Mouse (Mus musculus) splenic B cell, adult 2 months (primary cell): Measurements from ENCODE around the gene Fndc11.

ENCODE experiments used
- DNase-seq: peaks from one replicate; pipeline ENCODE4 v3.0.0-alpha.2; 2011; ENCODE audit warnings: low read depth, low spot score
- H3K27me3 ChIP-seq: 2 replicates; pipeline ENCODE4 v1.6.1; 2012; ENCODE audit warnings: mild to moderate bottlenecking, low read length, moderate library complexity, mixed read lengths; ENCODE audit not compliant: control insufficient read depth, poor library complexity, insufficient read depth, severe bottlenecking
- H3K36me3 ChIP-seq: 2 replicates; pipeline ENCODE4 v1.6.1; 2012; ENCODE audit warnings: mild to moderate bottlenecking, low read length, moderate library complexity, mixed read lengths; ENCODE audit not compliant: control insufficient read depth, poor library complexity, insufficient read depth, severe bottlenecking

The Fndc11 gene

DNA sequence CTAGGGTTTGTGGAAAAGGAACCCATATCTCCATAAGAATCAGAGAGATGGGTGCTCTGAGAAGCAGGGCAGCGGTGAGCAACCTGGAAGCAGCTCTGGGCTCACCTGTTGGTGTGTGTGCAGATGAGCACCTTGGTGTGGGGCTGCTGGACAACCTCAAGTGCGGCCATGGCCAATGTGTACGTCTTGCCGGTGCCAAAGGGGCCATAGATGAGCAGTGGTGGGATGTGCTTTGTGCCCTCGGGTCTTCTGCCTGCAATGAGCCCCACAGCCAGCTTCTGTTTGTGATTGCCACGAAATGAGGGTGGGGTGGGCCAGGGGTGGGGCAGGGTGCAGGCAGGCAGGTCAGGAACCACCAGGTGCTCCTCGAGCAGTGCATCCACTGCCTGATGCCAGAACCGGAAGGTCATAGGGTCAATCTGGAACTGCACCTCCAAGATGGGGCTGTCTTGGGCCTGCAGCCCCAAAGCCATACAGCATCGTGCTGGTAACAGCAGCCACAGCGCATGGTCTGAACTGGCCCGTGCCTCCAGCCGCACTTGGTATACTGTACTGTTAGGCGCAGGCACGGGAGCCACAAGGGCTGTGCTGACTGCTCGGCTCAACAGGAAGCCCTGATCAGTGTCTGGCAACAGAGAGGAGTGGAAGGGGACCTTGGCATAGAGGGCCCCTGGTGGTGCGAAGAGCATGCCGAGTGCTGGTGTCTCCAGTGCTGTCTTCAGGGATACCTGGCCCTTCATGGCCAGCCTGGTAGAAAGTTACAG lies 17.6 kb downstream of the Fndc11 start:
- H3K27me3 ChIP-seq, result no peaks in the 10 kb centered on the region
- no peak for DNase-seq

DNA sequence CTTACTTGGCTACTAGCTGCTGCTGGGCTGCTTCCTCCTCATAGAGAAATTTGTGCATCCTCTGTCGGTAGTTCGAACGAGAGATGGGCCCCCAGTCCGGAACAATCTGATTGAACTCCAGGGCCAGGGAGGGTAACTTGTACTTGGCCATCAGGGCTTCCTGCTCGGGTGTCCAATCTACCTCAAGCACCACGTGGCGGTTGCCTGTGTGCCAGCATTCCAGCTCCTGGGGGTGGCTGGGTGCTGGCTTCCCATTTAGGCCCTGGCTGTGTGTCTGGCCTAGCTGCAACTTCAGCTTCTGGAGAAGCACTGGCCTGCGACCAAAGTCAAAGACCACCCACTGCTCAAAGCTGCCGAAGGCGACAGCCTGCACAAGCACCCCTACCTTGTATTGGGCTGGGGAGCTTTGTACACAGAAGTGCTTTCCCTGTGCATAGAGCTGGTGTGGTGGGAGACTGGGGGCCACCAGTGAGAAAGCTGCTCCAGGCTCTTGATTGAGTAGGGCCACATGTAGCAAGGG lies 18.3 kb downstream of the Fndc11 start:
- Histone ChIP-seq H3K36me3 (peaks cover 26% of the 10 kb centered on the region), H3K27me3 (no peaks in the 10 kb centered on the region)
- DNase-seq, result no peak

More for the DNA sequence above, 17.6 kb downstream of the Fndc11 start:
- peaks cover 27% of the 10 kb centered on the region for H3K36me3 ChIP-seq

DNA sequence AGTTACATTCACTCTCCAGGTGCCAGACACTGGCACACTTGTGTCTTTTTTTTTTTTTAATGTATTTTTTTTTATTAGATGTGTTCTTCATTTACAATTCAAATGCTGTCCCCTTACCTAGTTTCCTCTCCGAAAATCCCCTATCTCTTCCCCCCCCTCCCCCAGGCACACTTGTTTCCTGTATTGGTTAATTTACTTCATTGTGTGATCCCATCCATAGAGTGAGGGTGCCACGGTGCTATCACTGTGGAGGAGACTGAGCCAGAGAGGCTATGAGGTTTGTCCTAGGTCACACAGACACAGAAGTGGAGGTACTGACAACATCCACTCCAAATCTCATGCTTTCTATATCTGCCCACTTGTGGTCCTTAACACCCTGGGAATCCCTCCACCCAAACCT lies 19.0 kb downstream of the Fndc11 start:
- Histone ChIP-seq H3K27me3 (no peaks in the 10 kb centered on the region), H3K36me3 (peaks cover 25% of the 10 kb centered on the region)
- peak; percentile 65 for DNase-seq

DNA sequence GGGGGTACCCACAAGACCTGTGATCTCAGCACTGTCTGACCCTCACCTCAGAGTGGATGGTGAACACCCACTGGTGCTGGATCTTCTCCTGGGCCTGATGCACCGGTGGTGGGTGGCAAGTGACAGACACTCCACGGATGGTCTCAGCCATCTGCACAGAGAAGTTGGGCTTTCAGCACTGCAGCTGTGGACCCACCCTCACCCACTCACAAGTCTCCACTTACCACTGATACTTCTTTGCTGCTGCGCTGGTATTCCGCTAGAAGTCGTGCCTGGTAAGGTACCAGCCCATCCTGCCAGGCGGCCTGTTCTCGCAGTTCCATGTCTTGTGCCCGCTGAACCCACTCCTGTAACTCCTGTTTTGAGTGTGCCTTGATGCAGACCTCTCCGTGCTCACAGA lies 19.4 kb downstream of the Fndc11 start:
- DNase-seq, result peak; percentile 35
- Histone ChIP-seq H3K36me3 (peaks cover 21% of the 10 kb centered on the region), H3K27me3 (no peaks in the 10 kb centered on the region)

- peaks cover 12% of the 10 kb centered on the region for H3K36me3 ChIP-seq
- no peak for DNase-seq
Measured at GRCm38 (mm10) chr2:181240806-181241440, 21.1 kb downstream of the Fndc11 start.

GRCm38 (mm10) chr2:181241602-181242313 lies 21.9 kb downstream of the Fndc11 start, which contains the start of gene Helz2:
Helz2 (minus strand) TSS chr2:181242027.
- no peaks in the 10 kb centered on the region for H3K27me3 ChIP-seq
- peak; percentile 88 for DNase-seq
- H3K36me3 ChIP-seq, result peaks cover 9% of the 10 kb centered on the region

More at GRCm38 (mm10) chr2:181240806-181241440, 21.1 kb downstream of the Fndc11 start:
- H3K27me3 ChIP-seq, result no peaks in the 10 kb centered on the region

DNA sequence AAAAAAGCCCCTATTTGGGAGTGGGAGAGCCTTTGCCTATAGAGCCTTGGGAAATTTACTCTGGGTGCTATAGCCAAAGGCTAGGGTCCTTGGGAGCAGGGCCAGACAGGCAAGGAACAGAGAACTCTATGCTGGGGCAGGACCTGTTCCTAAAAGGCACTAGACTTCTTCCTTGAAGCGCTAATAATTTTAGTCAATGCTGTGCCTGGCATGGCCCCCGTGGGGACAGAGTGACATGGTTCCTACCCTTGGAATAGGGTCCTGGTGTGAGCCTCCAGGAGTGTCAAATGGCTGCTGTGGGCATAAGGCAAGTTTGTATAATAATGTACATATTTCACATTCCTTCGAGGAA lies 22.5 kb downstream of the Fndc11 start:
- no peak for DNase-seq
- no peaks in the 10 kb centered on the region for H3K27me3 ChIP-seq
- H3K36me3 ChIP-seq, result peaks cover 9% of the 10 kb centered on the region

DNA sequence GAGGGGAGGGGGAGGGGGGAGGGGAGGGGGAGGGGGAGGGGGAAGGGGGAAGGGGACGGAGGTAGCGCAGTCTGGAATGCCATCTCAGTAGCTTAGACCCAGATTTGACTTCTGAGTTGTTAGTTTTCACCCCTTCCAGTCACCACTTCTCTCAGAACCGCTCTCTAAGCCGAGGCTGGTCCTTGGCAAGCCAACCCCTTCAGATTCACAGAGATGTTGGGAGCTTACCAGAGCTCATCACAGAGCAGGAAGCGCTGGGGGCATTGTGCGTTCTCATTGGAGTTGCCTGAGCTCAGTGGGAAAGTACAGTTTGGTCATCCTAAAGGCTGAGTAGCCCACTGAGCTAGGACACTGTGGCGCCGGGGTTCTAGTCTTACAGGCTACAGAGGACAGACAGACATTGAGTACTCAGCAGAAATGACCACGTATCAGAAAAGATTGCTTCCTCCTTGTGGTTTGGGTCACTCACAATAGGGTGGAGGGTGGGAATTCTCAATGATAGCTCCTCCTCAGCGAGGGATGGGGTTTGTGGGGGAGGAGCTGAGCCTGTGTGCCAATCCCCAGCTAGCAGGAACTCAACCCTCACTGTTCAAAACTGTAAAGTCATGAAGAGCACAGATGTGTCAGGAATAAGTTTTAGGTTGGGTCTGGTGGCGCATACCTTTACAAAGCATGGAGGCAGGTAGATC lies 24.0 kb downstream of the Fndc11 start:
- Histone ChIP-seq H3K36me3 (no peaks in the 10 kb centered on the region; the same call in 1 of the 2 replicates), H3K27me3 (no peaks in the 10 kb centered on the region)
- peak; percentile 52 for DNase-seq

- H3K36me3 ChIP-seq, result no peaks in the 10 kb centered on the region; the same call in none of the 2 replicates
- no peak for DNase-seq
- H3K27me3 ChIP-seq, result no peaks in the 10 kb centered on the region
Measured at GRCm38 (mm10) chr2:181245031-181245430, 25.2 kb downstream of the Fndc11 start.

- DNase-seq, result no peak
- Histone ChIP-seq H3K36me3 (no peaks in the 10 kb centered on the region; the same call in none of the 2 replicates), H3K27me3 (no peaks in the 10 kb centered on the region)
Measured at GRCm38 (mm10) chr2:181249217-181249616, 29.4 kb downstream of the Fndc11 start.

DNA sequence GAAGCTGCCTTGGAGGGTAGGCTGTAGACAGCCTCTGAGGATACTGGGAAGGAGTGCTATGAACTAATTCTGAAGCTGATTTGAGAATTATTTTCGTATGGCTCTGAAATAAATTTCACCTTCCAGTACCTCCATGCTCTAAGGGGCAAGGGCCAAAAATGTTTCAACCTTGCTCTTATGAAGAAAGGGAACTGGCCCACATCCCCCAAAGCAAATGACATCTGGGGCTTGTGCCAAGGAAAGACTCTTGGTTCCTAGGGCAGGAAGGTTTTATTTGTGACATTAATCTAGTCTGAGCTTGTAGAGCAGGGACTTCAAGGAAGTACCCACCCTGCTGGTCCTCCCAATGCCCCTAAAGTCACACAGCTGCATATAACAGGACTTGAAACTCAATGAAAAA lies 32.0 kb downstream of the Fndc11 start:
- Histone ChIP-seq H3K27me3 (no peaks in the 10 kb centered on the region), H3K36me3 (peaks cover 5% of the 10 kb centered on the region)
- DNase-seq, result no peak

DNA sequence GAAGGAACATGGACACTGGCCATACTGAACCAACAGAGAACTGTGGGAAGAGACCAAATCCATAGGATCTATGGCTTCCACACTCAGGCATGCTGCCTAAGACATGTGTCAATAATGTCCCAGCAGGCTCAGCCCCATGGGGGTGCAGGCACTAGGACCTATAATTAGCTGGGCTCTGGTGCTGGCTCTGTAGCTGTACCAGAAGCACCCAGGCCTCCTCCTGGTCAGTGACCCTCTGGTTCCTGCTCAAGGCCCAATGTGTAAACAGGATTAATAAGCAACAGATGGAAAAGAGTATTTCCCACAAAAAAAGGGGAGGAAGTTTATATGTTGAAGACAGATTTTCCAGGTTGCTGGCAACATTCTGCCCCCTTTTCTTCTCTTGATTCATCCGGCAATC lies 33.4 kb downstream of the Fndc11 start:
- no peak for DNase-seq
- no peaks in the 10 kb centered on the region for H3K27me3 ChIP-seq
- peaks cover 5% of the 10 kb centered on the region for H3K36me3 ChIP-seq

- Histone ChIP-seq H3K27me3 (no peaks in the 10 kb centered on the region), H3K36me3 (peaks cover 18% of the 10 kb centered on the region; the same call in 1 of the 2 replicates)
- DNase-seq, result no peak
Measured at GRCm38 (mm10) chr2:181266839-181267238, 47.0 kb downstream of the Fndc11 start.

GRCm38 (mm10) chr2:181272092-181272491 lies 52.3 kb downstream of the Fndc11 start:
- DNase-seq, result no peak
- Histone ChIP-seq H3K27me3 (no peaks in the 10 kb centered on the region), H3K36me3 (peaks cover 14% of the 10 kb centered on the region)
